Mouse (Mus musculus) liver, postnatal 0 days (tissue): ENCODE measurements at regions not wholly inside any gene's neighbourhood (a gene's known extent, or its start where the extent isn't known, plus 50 kb on each side); places are given as distances from the start of the nearest gene placed in this dataset.

Experiments used
- ATAC-seq: fragments of 200-750 bp; cut with Nextera tagmentation; 2 replicates; pipeline ENCODE4 v1.8.0; 2017; ENCODE audit warnings: mild to moderate bottlenecking, moderate library complexity
- DNase-seq: peaks from one replicate; pipeline ENCODE4 v3.0.0-alpha.2; 2016
- H3K27ac ChIP-seq: fragments of 300-500 bp; sonication (generic); 2 replicates; pipeline ENCODE4 v1.5.1; 2014; ENCODE audit warnings: antibody characterized with exemption, moderate library complexity, mild to moderate bottlenecking, low read depth
- H3K27me3 ChIP-seq: fragments of 300-500 bp; sonication (generic); 2 replicates; pipeline ENCODE4 v1.6.1; 2014; ENCODE audit warnings: low read length, control low read depth, mixed read lengths; ENCODE audit not compliant: insufficient read depth
- H3K36me3 ChIP-seq: fragments of 300-500 bp; sonication (generic); replicated peaks from 2 replicates; pipeline ENCODE4 v1.6.1; 2014; ENCODE audit warnings: mild to moderate bottlenecking, control low read depth, low read length, moderate library complexity, mixed read lengths; ENCODE audit not compliant: insufficient read depth
- H3K4me1 ChIP-seq: fragments of 300-500 bp; sonication (generic); 2 replicates; pipeline ENCODE4 v1.6.1; 2014; ENCODE audit warnings: antibody characterized with exemption, mild to moderate bottlenecking, control low read depth; ENCODE audit not compliant: insufficient read depth
- H3K4me2 ChIP-seq: fragments of 300-500 bp; sonication (generic); 2 replicates; pipeline ENCODE4 v1.6.1; 2014; ENCODE audit warnings: low read depth, mild to moderate bottlenecking, low read length, moderate library complexity, mixed read lengths
- H3K4me3 ChIP-seq: fragments of 300-500 bp; sonication (generic); 2 replicates; pipeline ENCODE4 v1.5.1; 2014; ENCODE audit warnings: low read depth, low read length
- H3K9ac ChIP-seq: fragments of 300-500 bp; sonication (generic); replicated peaks from 2 replicates; pipeline ENCODE4 v1.6.1; 2014; ENCODE audit warnings: mild to moderate bottlenecking, moderate library complexity
- H3K9me3 ChIP-seq: fragments of 300-500 bp; sonication (generic); 2 replicates; pipeline ENCODE4 v1.6.1; 2016; ENCODE audit warnings: mild to moderate bottlenecking, control low read depth, low read length, mixed read lengths
- CTCF ChIP-seq: sonication (generic); IDR thresholded peaks from 2 replicates; pipeline ENCODE4 v1.5.1; 2016; ENCODE audit warnings: antibody characterized with exemption, low read depth
- EP300 ChIP-seq: IDR thresholded peaks from 2 replicates; pipeline ENCODE4 v1.6.1; 2016; ENCODE audit warnings: antibody characterized with exemption, low read depth, mild to moderate bottlenecking
- WGBS: fragments of 180-500 bp; shearing (Covaris S2); extraction: QIAGEN DNeasy Blood & Tissue Kit; methylation state at CpG from one replicate; pipeline ENCODE4 v1.1.7; 2014; ENCODE audit not compliant: insufficient replicate concordance; 5-methylcytosine and 5-hydroxymethylcytosine counted together

DNA sequence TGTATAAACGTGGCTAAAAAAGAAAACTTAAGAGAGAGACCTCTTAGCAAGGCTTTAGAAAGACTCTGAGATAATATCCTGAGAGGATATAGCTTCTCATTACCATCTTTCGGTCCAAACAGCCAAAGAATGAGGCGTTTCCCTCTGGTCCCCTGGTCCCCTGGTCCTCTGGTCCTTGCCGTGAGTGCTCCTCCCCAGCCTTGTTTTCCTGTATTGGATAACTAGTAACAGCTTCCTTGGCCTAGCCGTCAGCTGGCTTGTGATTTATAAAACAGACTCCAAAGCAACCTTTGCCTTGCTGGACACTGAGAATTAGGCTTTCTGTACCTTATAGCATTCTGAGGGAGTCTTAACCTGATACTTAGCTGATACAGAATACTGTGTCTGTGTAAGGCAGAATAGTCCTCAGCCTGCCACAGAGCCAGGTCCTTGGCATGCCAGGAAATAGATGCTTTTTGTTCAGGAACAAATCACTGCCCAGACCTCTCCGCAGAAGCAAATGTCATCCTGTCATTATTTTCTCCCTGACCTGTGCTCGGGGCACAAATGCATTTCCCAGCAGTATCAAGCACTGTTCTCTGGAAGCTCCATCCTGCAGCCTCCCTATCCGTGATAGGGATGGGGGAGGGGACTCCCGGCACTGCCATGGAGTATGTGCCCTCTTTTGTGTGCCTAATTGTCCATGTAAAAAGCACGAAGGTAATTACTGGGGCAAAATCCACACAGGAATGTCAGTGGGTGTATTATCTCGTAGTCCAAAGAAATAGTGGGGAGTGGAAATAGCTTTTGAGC lies 500.7 kb upstream of the Adamts9 start:
- no peaks in the 10 kb centered on the region for H3K9me3 ChIP-seq
- DNase-seq = no peak
- no peak overlapping the region for H3K9ac ChIP-seq
- H3K36me3 ChIP-seq = no peaks in the 10 kb centered on the region
- H3K4me1 ChIP-seq = no peaks in the 10 kb centered on the region
- H3K4me2 ChIP-seq = no peak overlapping the region
- ATAC-seq = no peak
- H3K27me3 ChIP-seq = no peaks in the 10 kb centered on the region
- no peak overlapping the region for H3K27ac ChIP-seq
- TF ChIP-seq CTCF (no peak), EP300 (no peak)
- 39% methylated on average over 11 of the region's 11 CpGs for WGBS
- H3K4me3 ChIP-seq = no peak overlapping the region

DNA sequence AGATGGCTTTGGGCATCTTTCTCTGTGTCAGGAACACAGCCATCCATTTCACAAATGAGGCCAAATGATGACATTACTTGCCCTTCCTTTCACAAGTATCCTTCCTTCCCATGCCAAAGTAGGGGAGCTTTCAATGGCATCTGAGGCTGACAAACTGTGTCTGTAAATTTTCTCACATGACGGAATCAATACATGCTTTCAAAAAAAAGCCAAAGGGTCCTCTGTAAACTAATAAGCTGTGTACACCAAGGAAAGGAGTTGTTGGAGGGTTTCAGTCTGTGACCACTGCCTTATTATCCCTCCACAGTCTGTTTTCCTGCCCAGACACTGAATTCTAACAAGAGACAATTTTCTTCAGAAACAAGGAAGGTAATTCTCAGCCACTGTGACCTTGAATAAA lies 490.2 kb upstream of the Adamts9 start:
- no peak overlapping the region for H3K9ac ChIP-seq
- no peaks in the 10 kb centered on the region for H3K36me3 ChIP-seq
- H3K4me1 ChIP-seq = no peaks in the 10 kb centered on the region
- no peaks in the 10 kb centered on the region for H3K9me3 ChIP-seq
- H3K4me2 ChIP-seq = no peak overlapping the region
- no peak overlapping the region for H3K27ac ChIP-seq
- DNase-seq (no peak), ATAC-seq (no peak)
- no peaks in the 10 kb centered on the region for H3K27me3 ChIP-seq
- WGBS = 78% methylated on average over 1 of the region's 1 CpGs
- no peak overlapping the region for H3K4me3 ChIP-seq
- no peak for TF ChIP-seq CTCF
- no peak for TF ChIP-seq EP300

DNA sequence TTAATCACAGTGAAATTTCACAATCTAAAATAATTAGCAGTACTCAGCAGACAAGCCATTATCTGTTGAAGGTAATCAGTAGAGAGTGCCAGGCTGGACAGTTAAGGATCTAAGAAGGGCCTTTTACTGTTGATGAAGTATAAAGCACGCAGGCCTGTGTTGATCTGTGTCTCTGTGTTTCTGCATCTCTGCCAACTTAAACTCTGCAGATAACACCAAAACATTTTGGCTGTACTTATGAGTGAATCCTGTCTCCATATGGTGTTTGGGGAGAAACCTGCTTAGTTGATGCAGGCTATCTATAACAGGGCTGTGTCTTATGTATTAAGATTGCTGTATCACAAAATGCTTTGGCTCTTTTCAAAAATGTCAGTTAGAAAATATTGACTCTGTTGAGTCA lies 482.8 kb upstream of the Adamts9 start:
- H3K4me1 ChIP-seq = no peaks in the 10 kb centered on the region
- no peak overlapping the region for H3K9ac ChIP-seq
- no peaks in the 10 kb centered on the region for H3K9me3 ChIP-seq
- TF ChIP-seq CTCF (no peak), EP300 (no peak)
- DNase-seq = no peak
- H3K27ac ChIP-seq = no peak overlapping the region
- H3K36me3 ChIP-seq = no peaks in the 10 kb centered on the region
- 74% methylated on average over 1 of the region's 1 CpGs for WGBS
- no peak overlapping the region for H3K4me2 ChIP-seq
- no peak for ATAC-seq
- no peaks in the 10 kb centered on the region for H3K27me3 ChIP-seq
- H3K4me3 ChIP-seq = no peak overlapping the region

DNA sequence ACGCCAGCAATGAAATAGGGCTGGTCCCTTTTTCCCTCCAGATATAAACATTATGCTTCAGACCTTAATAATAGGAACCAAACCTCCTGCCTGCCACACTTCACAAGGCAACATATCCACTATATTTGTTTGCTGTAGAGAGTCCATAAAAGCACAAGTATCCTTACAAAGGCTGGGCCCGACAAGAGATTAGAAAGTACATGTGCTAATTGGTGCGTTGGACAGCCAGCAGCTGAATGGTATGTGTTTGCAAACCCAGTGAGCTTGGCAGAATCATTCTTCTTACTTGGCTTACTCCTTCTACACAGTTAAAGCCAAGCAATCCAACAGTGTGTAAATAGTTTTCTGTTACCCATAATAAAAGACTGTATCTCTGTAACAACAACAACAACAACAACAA lies 479.6 kb upstream of the Adamts9 start:
- no peaks in the 10 kb centered on the region for H3K36me3 ChIP-seq
- H3K4me1 ChIP-seq = no peaks in the 10 kb centered on the region
- no peak overlapping the region for H3K4me2 ChIP-seq
- DNase-seq = no peak
- no peak overlapping the region for H3K9ac ChIP-seq
- ATAC-seq = no peak
- no peak overlapping the region for H3K4me3 ChIP-seq
- no peak overlapping the region for H3K27ac ChIP-seq
- whole genome bisulfite sequencing = 69% methylated on average over 3 of the region's 3 CpGs
- no peaks in the 10 kb centered on the region for H3K9me3 ChIP-seq
- no peaks in the 10 kb centered on the region for H3K27me3 ChIP-seq
- no peak for TF ChIP-seq CTCF
- no peak for TF ChIP-seq EP300

DNA sequence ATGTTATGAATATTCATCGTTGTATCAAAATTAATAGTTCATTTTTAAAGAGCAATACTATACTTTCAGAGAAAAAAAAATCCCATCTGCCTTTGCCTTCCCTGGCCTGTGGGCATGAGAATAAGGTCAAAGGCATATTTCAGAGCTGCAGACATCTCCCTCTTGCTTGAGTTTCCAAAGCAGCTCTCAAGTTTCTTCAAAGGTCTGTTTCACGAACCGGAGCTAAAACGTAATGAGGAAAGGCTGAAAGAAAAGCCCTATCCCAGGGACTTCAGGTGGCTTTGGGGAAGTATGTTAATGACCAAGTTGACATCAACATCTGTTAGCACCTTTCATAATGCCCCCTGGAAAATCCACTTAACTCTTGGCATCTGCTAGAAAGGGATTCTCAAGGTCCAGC lies 479.0 kb upstream of the Adamts9 start:
- H3K27ac ChIP-seq = no peak overlapping the region
- TF ChIP-seq EP300 (no peak), CTCF (no peak)
- no peak overlapping the region for H3K4me2 ChIP-seq
- H3K4me1 ChIP-seq = no peaks in the 10 kb centered on the region
- ATAC-seq = no peak
- H3K4me3 ChIP-seq = no peak overlapping the region
- no peak overlapping the region for H3K9ac ChIP-seq
- 67% methylated on average over 4 of the region's 4 CpGs for WGBS
- DNase-seq = no peak
- no peaks in the 10 kb centered on the region for H3K36me3 ChIP-seq
- no peaks in the 10 kb centered on the region for H3K9me3 ChIP-seq
- no peaks in the 10 kb centered on the region for H3K27me3 ChIP-seq

DNA sequence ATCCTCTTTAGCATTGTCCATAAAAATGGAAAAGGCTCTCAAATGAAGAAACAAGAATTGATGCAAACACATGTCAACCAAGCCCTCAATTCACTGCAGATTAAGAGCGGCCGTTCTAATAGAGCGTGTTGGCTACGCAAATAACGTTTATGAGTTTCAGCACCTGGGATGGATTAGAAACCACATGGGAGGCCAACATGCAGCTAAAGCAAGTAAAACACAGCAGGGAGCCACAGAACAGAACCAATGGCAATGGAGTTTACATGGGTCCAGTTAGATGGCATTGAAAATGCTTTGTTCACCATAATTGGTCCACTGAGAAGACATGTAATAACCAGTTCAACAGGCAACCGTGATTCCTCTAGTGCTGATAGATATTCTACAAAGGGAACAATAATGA lies 474.3 kb upstream of the Adamts9 start:
- no peaks in the 10 kb centered on the region for H3K9me3 ChIP-seq
- WGBS = 84% methylated on average over 6 of the region's 6 CpGs
- no peak for DNase-seq

DNA sequence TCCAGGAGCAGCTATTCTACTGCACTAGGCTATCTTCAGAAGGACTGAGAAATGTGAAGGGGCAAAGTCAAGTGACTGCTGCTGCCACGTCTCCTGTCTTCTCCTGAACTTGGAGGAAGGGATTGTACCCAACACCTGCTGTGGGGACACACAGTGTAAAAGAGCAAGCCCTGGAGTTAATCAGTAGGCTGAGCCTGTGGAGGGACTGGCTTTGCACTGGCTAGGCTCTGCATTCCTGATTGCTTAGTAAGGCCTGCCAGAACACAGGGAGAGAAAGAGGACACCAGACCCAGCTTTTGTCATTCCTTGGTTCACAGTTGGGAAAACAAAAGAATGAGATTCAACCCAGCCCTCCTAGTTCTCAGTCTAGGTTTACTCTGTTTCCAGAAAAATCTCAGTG lies 472.7 kb upstream of the Adamts9 start:
- H3K9me3 ChIP-seq = no peaks in the 10 kb centered on the region
- TF ChIP-seq EP300 (no peak), CTCF (no peak)
- no peaks in the 10 kb centered on the region for H3K4me1 ChIP-seq
- H3K4me2 ChIP-seq = no peak overlapping the region
- H3K36me3 ChIP-seq = no peaks in the 10 kb centered on the region
- no peak overlapping the region for H3K4me3 ChIP-seq
- DNase-seq (no peak), ATAC-seq (no peak)
- no peak overlapping the region for H3K27ac ChIP-seq
- 40% methylated on average over 1 of the region's 1 CpGs for WGBS
- no peak overlapping the region for H3K9ac ChIP-seq
- H3K27me3 ChIP-seq = no peaks in the 10 kb centered on the region

More for the DNA sequence above, 474.3 kb upstream of the Adamts9 start:
- no peak for ATAC-seq
- no peaks in the 10 kb centered on the region for H3K36me3 ChIP-seq
- no peak overlapping the region for H3K9ac ChIP-seq
- H3K27ac ChIP-seq = no peak overlapping the region
- no peak overlapping the region for H3K4me3 ChIP-seq
- no peaks in the 10 kb centered on the region for H3K4me1 ChIP-seq
- H3K27me3 ChIP-seq = no peaks in the 10 kb centered on the region
- H3K4me2 ChIP-seq = no peak overlapping the region
- TF ChIP-seq CTCF = no peak
- TF ChIP-seq EP300 = no peak
